Mouse (Mus musculus) myocyte (in vitro differentiated cells): Measurements from ENCODE around the gene Gm42417. TPM values are rescaled to one million over a fixed set of nuclear protein-coding genes. Genes with fewer than 3 reads are reported as not detected.

Source experiments
- H3K27me3 ChIP-seq: one replicate; pipeline ENCODE4 v1.6.1; 2011; ENCODE audit not compliant: control insufficient read depth, insufficient read depth, insufficient read length
- H3K36me3 ChIP-seq: one replicate; pipeline ENCODE4 v1.6.1; 2011; ENCODE audit not compliant: control insufficient read depth, insufficient read depth
- H3K4me2 ChIP-seq: one replicate; pipeline ENCODE4 v1.6.1; 2011; ENCODE audit warnings: low read depth, control low read depth
- H3K4me3 ChIP-seq: one replicate; pipeline ENCODE4 v1.5.1; 2011; ENCODE audit warnings: mild to moderate bottlenecking, control low read depth, moderate library complexity
- H3K79me2 ChIP-seq: one replicate; pipeline ENCODE4 v1.6.1; 2011; ENCODE audit not compliant: control insufficient read depth, insufficient read depth
- H3ac ChIP-seq: one replicate; pipeline ENCODE4 v1.6.1; 2011; ENCODE audit not compliant: control insufficient read depth, insufficient read length
- CEBPB ChIP-seq: IDR thresholded peaks from 2 replicates; pipeline ENCODE4 v1.6.1; 2011; ENCODE audit warnings: mild to moderate bottlenecking, moderate library complexity; ENCODE audit not compliant: poor library complexity, insufficient read depth, severe bottlenecking
- E2F4 ChIP-seq: IDR thresholded peaks from one replicate; pipeline ENCODE4 v1.6.1; 2011; ENCODE audit warnings: mild to moderate bottlenecking, control low read depth, moderate library complexity; ENCODE audit not compliant: insufficient read depth
- MAX ChIP-seq: IDR thresholded peaks from one replicate; pipeline ENCODE4 v1.6.1; 2011; ENCODE audit warnings: low read depth, mild to moderate bottlenecking, control low read depth
- MYOD1 ChIP-seq, 3 experiments: IDR thresholded peaks; one replicate each; pipeline ENCODE4 v1.6.1; 2011; ENCODE audit warnings: control low read depth in 2 of 3, low read depth in 2 of 3, mild to moderate bottlenecking in 2 of 3, moderate library complexity in 1 of 3; ENCODE audit not compliant: insufficient read length in 2 of 3, control insufficient read depth in 1 of 3
- MYOG ChIP-seq, 3 experiments: IDR thresholded peaks; one replicate each; pipeline ENCODE4 v1.6.1; 2011; ENCODE audit warnings: control low read depth in 2 of 3, low read depth in 2 of 3, mild to moderate bottlenecking in 2 of 3; ENCODE audit not compliant: insufficient read length in 2 of 3, control insufficient read depth in 1 of 3, insufficient read depth in 1 of 3
- POLR2A ChIP-seq: IDR thresholded peaks from one replicate; pipeline ENCODE4 v1.6.1; 2011; ENCODE audit warnings: low read depth, mild to moderate bottlenecking, control low read depth, moderate library complexity; ENCODE audit not compliant: insufficient read length
- POLR2AphosphoS2 ChIP-seq: IDR thresholded peaks from one replicate; pipeline ENCODE4 v1.6.1; 2011; ENCODE audit warnings: low read depth, control low read depth; ENCODE audit not compliant: insufficient read length
- REST ChIP-seq: IDR thresholded peaks from one replicate; pipeline ENCODE4 v1.6.1; 2011; ENCODE audit warnings: mild to moderate bottlenecking, control low read depth, moderate library complexity; ENCODE audit not compliant: insufficient read depth, insufficient read length
- SRF ChIP-seq: IDR thresholded peaks from one replicate; pipeline ENCODE4 v1.6.1; 2011; ENCODE audit warnings: low read depth; ENCODE audit not compliant: control insufficient read depth, insufficient read length
- TCF12 ChIP-seq: IDR thresholded peaks from one replicate; pipeline ENCODE4 v1.6.1; 2011; ENCODE audit warnings: mild to moderate bottlenecking, control low read depth; ENCODE audit not compliant: poor library complexity, insufficient read depth, severe bottlenecking
- TCF3 ChIP-seq: IDR thresholded peaks from one replicate; pipeline ENCODE4 v1.6.1; 2011; ENCODE audit warnings: low read depth, control low read depth; ENCODE audit not compliant: insufficient read length
- USF1 ChIP-seq: IDR thresholded peaks from one replicate; pipeline ENCODE4 v1.6.1; 2011; ENCODE audit warnings: low read depth, mild to moderate bottlenecking, control low read depth, moderate library complexity
- polyA plus RNA-seq: library from polyadenylated mRNA; unstranded; fragments of >200 nt; fragmentation: generic; extraction: Trizol; gene quantifications from one replicate; pipeline ENCODE4 v1.2.1, GENCODE M21; 2012; ENCODE audit warnings: missing spikeins

Gm42417 gene
- polyA plus RNA-seq, 1 experiment, result 0.13 TPM

GRCm38 (mm10) chr1:36489661-36490060 lies 49.6 kb downstream of the Gm42417 start:
- no peak overlapping the region for H3K4me3 ChIP-seq
- H3K27me3 ChIP-seq, result no peaks in the 10 kb centered on the region
- no peak overlapping the region for H3ac ChIP-seq
- H3K4me2 ChIP-seq, result no peak overlapping the region
- TF ChIP-seq POLR2AphosphoS2, result no peak
- no peak for TF ChIP-seq CEBPB
- TF ChIP-seq USF1, result no peak
- TF ChIP-seq MAX, result no peak
- TF ChIP-seq POLR2A, result no peak
- no peak for TF ChIP-seq E2F4
- TF ChIP-seq MYOD1 (IDR thresholded peaks at IDR 0.05; ENCODE audit: control insufficient read depth in 1 of 3, insufficient read length in 2 of 3, low read depth in 2 of 3), result no peak
- TF ChIP-seq TCF12, result no peak
- no peak for TF ChIP-seq TCF3
- no peak for TF ChIP-seq MYOG (IDR thresholded peaks at IDR 0.05; ENCODE audit: control insufficient read depth in 1 of 3, insufficient read depth in 1 of 3, insufficient read length in 2 of 3, low read depth in 2 of 3)
- TF ChIP-seq SRF, result no peak
- no peak for TF ChIP-seq REST
- H3K36me3 ChIP-seq, result no peaks in the 10 kb centered on the region
- peaks cover 39% of the 10 kb centered on the region for H3K79me2 ChIP-seq

GRCm38 (mm10) chr1:36487111-36487510 lies 52.1 kb downstream of the Gm42417 start:
- Histone ChIP-seq H3K27me3 (no peaks in the 10 kb centered on the region), H3ac (no peak overlapping the region), H3K36me3 (no peaks in the 10 kb centered on the region), H3K4me2 (no peak overlapping the region), H3K79me2 (peaks cover 41% of the 10 kb centered on the region), H3K4me3 (no peak overlapping the region)
- TF ChIP-seq MYOD1 (IDR thresholded peaks at IDR 0.05; ENCODE audit: control insufficient read depth in 1 of 3, insufficient read length in 2 of 3, low read depth in 2 of 3), result no peak
- TF ChIP-seq TCF12, result no peak
- TF ChIP-seq MAX, result no peak
- no peak for TF ChIP-seq POLR2AphosphoS2
- no peak for TF ChIP-seq USF1
- TF ChIP-seq E2F4, result no peak
- no peak for TF ChIP-seq POLR2A
- no peak for TF ChIP-seq SRF
- TF ChIP-seq MYOG (IDR thresholded peaks at IDR 0.05; ENCODE audit: control insufficient read depth in 1 of 3, insufficient read depth in 1 of 3, insufficient read length in 2 of 3, low read depth in 2 of 3), result no peak

GRCm38 (mm10) chr1:36485080-36485479 lies 54.1 kb downstream of the Gm42417 start:
- Histone ChIP-seq H3K4me3 (no peak overlapping the region), H3K27me3 (no peaks in the 10 kb centered on the region), H3K79me2 (peaks cover 45% of the 10 kb centered on the region), H3K4me2 (no peak overlapping the region), H3ac (no peak overlapping the region), H3K36me3 (no peaks in the 10 kb centered on the region)
- TF ChIP-seq USF1 (no peak), REST (no peak), E2F4 (no peak), CEBPB (no peak), MYOD1 (IDR thresholded peaks at IDR 0.05; ENCODE audit: control insufficient read depth in 1 of 3, insufficient read length in 2 of 3, low read depth in 2 of 3) (no peak)

GRCm38 (mm10) chr1:36483825-36484224 lies 55.4 kb downstream of the Gm42417 start:
- no peaks in the 10 kb centered on the region for H3K36me3 ChIP-seq
- no peak overlapping the region for H3ac ChIP-seq
- peaks cover 51% of the 10 kb centered on the region for H3K79me2 ChIP-seq
- no peak overlapping the region for H3K4me3 ChIP-seq
- TF ChIP-seq E2F4 (no peak), POLR2A (no peak), USF1 (no peak), CEBPB (no peak), MAX (no peak), MYOG (IDR thresholded peaks at IDR 0.05; ENCODE audit: control insufficient read depth in 1 of 3, insufficient read depth in 1 of 3, insufficient read length in 2 of 3, low read depth in 2 of 3) (no peak), REST (no peak), TCF12 (no peak), TCF3 (no peak), POLR2AphosphoS2 (no peak), SRF (no peak), MYOD1 (IDR thresholded peaks at IDR 0.05; ENCODE audit: control insufficient read depth in 1 of 3, insufficient read length in 2 of 3, low read depth in 2 of 3) (no peak)
- no peaks in the 10 kb centered on the region for H3K27me3 ChIP-seq
- H3K4me2 ChIP-seq, result no peak overlapping the region

Other genes starting within 250 kb of the Gm42417 start
- 65.8 TPM for gene Arid5a, start 231.7 kb downstream of the Gm42417 start, polyA plus RNA-seq
- 35.7 TPM for gene Kansl3, start 170.2 kb downstream of the Gm42417 start, polyA plus RNA-seq
- gene Fer1l5, start 167.1 kb downstream of the Gm42417 start, polyA plus RNA-seq, result 0.59 TPM
- 44.8 TPM for gene Lman2l, start 94.2 kb downstream of the Gm42417 start, polyA plus RNA-seq
- 21.6 TPM for gene Cnnm4, start 67.8 kb downstream of the Gm42417 start, polyA plus RNA-seq
- 10.2 TPM for gene Cnnm3, start 27.6 kb downstream of the Gm42417 start, polyA plus RNA-seq
- 78.6 TPM for gene Ankrd23, start 2.5 kb downstream of the Gm42417 start, polyA plus RNA-seq
- gene Ankrd39, start 8.0 kb upstream of the Gm42417 start, polyA plus RNA-seq, result 17.9 TPM
- 30.7 TPM for gene Sema4c, start 18.9 kb upstream of the Gm42417 start, polyA plus RNA-seq
- 1.5 TPM for gene Fam178b, start 143.8 kb upstream of the Gm42417 start, polyA plus RNA-seq
- 1,086 TPM for gene Cox5b, start 152.0 kb upstream of the Gm42417 start, polyA plus RNA-seq
- gene 4933424G06Rik, start 170.7 kb upstream of the Gm42417 start, polyA plus RNA-seq, result 0.12 TPM
- gene Actr1b, start 175.0 kb upstream of the Gm42417 start, polyA plus RNA-seq, result 111 TPM
- 2.3 TPM for gene Zap70, start 222.4 kb upstream of the Gm42417 start, polyA plus RNA-seq